Mouse (Mus musculus) right cerebral cortex, postnatal 14 days (tissue): Measurements from ENCODE around the gene Selplg.
"Not testable (repeated sequence)": the region's sequence is repeated elsewhere in the genome, so short reads cannot be mapped to it uniquely, and the experiment has no call there.

Source experiments
- DNase-seq: peaks from one replicate; pipeline ENCODE4 v3.0.0; 2022

Selplg gene

GRCm38 (mm10) chr5:113815638-113816152, 16.7 kb downstream of the Selplg start:
- DNase-seq = peak; percentile 77

GRCm38 (mm10) chr5:113815041-113815389, 17.4 kb downstream of the Selplg start:
- DNase-seq = no peak

GRCm38 (mm10) chr5:113814111-113815040, 18.1 kb downstream of the Selplg start:
- DNase-seq = no peak

GRCm38 (mm10) chr5:113813608-113814007, 18.8 kb downstream of the Selplg start:
- DNase-seq = no peak

DNA sequence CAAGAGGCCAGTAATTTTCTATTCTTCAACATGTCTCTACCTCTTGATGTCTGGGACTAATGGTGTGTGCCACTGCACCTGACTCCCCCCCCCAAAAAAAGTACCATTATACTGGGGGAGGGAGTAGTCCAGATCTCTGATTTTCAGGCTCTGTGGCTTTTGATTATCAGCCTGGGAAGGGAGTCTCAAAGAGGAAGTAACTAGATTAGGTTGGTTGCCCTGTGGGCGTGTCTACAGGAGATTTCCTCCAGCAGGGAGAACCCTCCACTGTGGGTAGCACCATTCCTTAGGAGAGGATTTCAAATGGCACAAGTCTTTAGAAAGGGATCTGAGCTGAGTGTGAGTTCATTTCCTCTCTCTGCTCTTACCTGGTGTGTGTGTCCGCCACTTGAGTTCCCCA, 19.8 kb downstream of the Selplg start:
- DNase-seq = no peak

- not testable (repeated sequence) for DNase-seq
Observed at GRCm38 (mm10) chr5:113811824-113812420, 20.5 kb downstream of the Selplg start.

DNA sequence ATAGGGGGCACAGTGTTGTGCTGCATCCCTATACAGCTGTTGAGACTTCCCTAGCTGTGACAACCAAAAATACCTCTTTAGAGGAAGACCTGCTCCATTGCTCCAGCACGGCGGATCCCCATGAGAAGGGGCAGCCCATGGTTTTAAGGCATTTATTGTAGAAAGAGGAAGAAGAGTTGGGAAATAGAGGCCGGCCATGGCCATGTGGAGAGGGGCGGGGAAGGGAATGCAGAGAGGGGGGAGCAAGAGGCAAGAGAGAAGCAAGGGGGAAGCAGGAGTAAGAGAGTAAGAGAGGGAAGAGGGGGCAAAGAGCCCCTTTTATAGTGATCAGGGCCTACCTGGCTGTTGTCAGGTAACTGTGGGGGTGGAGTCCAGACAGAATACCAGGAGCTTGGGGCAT, 22.3 kb downstream of the Selplg start:
- DNase-seq = no peak

DNA sequence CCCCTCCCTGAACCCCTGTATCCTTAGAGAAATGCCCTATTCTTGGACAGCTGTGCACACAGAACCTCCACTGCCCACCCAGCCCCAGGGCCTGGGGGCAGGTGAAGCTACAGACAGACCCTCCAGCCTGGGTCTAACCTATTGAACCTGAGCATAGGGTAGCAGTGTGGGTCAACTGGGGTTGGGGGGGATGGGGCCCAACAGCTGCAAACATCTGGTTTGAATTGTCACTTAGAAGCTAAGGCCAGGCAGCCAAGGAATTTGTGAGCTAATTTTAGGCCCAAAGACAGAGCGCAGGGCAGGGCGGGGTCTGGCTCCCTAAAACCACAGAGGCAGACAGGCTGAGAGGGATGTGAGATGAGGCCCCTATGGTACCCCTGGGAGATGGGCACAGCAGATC, 24.3 kb downstream of the Selplg start:
- DNase-seq = no peak

GRCm38 (mm10) chr5:113807712-113808111, 24.7 kb downstream of the Selplg start:
- DNase-seq = no peak

DNA sequence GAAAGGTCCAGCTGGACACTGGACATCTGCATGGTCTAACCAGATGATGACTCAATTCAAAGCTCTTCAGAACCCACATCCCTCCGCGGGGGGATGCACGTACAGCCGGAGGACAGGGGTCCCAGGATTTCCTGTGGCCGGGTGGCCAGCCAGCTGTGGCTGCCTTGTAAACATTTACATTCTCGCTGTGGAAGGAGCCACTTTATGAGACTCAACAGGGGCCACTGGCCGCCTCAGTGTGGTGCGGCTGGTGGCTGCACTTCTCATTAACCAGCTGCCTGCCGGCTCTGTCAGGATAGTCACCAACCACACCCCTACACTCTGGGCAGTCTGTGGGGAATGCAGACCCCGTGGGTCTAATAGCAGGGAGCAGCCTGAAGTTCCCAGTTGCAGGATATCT, 26.0 kb downstream of the Selplg start:
- no peak for DNase-seq

GRCm38 (mm10) chr5:113805301-113805700, 27.1 kb downstream of the Selplg start:
- no peak for DNase-seq

- DNase-seq = no peak
Observed at GRCm38 (mm10) chr5:113804395-113804966, 28.0 kb downstream of the Selplg start.

DNA sequence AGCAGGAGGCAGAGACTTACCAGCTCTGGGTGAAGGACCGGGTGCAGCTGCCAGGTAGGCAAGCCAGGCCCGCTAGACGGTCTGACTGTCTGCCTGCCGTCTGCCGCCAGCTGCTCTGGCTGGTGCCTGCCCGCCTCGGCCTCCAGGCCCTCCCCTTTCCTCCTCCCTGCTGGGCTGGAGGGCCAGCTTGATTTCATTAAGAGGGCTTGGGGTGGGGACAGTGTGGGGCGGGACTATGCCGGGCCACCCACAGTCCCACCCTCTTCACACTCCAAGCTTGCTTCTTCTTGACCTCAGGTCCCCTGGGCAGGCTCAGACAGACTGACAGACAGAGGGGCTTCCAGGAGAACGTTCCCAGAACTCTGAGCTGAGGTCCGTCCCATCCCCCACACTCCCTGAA, 32.2 kb downstream of the Selplg start, which contains the start of gene Tmem119:
TSS of gene Tmem119 (minus strand) at position 237 of the 400 bp plus-strand sequence.
- DNase-seq = peak; percentile 38

GRCm38 (mm10) chr5:113799691-113800090, 32.8 kb downstream of the Selplg start:
- DNase-seq = no peak

DNA sequence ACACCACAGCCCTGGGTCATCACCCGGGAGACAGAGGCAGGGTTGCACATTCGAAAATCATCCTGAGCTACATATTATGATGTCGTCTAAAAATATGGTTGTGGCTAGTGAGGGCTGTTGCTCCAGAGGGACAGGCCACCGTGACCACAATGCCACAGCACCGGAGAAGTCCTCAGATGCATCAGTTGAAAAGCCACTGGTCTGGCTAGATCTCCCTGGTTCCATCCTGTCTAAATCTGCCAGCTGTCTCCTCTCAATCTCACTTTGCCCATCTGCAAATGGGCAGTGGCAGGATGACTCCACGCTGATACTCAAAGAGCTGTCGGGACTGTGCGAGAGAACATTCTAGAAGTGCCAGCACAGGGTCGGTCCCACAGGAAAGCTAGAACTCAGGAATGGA, 33.9 kb downstream of the Selplg start:
- DNase-seq = no peak

DNA sequence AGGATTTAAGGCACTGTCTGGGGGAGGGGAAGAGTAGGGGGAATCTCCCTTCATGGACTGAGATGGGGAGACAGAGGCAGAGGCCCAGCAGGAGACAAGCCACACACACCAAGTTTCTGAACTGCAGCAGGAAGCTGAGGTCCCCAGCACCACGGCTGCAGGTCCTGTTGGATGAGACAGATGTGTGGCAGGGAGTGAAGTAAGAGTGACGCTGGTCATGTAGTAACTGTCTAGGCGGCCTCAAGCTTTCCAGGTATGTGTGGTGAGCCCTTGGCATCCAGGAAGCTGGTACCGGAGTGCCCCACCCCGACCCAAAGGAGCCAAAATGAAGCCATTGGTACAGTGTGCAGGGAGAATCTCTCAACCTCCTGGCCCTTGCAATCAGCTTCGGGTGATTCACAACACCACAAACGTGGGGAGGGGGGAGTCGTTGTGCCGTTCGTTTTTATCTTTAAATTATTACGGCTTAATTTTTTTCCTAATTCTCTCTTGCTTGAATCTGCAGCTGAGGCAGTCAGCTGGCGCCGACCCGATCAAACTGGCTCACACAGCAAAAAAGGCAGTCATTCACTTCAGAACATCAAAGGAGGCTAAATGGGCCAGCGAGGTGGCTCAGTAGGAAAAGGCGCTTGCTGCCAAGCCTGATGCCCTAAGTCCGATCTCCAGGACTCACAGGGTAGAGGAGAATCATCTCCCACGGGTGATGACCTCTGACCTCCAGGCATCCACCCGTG, 35.1 kb downstream of the Selplg start:
- no peak for DNase-seq

DNA sequence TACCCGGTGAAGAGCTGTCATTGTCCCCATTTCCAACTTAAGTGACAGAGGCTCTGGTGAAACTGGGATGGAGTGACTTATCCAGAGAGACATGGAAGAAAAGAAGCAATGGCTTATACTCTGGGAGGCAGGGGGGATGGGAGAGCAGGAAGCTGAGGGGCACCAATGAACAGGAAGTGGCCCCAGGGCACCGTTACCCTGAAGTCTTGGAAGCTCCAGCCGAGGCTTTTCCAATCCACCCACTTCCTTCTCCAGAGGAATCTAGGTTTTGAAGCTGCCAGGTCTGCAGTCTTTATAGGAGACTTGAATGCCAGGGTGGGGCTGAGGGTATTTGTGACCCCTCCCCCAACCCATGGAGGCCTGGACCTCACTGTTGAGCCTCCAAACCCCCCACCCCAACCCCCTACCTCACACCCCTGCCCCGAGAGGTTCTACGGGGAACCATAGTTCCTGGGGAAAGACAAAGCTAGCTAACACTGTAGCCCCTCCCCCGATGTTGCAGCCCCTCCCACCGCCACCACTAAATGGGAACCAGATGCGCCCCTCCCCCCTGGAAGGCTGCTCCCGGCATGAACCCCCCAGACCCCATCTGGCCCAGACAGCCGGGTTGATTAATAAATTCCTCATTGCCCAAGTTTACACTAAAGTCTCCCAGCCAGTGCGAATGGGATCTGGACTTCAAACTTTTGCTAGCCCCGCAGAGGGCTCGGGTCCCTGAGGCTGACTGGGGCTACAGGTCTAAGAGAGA, 35.9 kb downstream of the Selplg start:
- no peak for DNase-seq

- no peak for DNase-seq
Observed at GRCm38 (mm10) chr5:113791197-113792095, 41.0 kb downstream of the Selplg start.

GRCm38 (mm10) chr5:113790453-113791196, 41.8 kb downstream of the Selplg start:
- no peak for DNase-seq

- DNase-seq = no peak
Observed at GRCm38 (mm10) chr5:113789075-113789788, 43.2 kb downstream of the Selplg start.
